In genomic region chr3:115712808-115713200, GRCm38 (mm10) we compare ENCODE assay signal across 8 mouse cellular contexts. TPM values are rescaled to one million over a fixed set of nuclear protein-coding genes. Genes with fewer than 3 reads are reported as not detected.
A peak's percentile ranks its signal among the peaks of the same experiment; 100 is the strongest.
DNase-seq lines count a peak whose midpoint lies in the region; ATAC-seq lines count a peak whose summit lies in the region.

No protein-coding gene starts in this region.

- ATAC-seq in common myeloid progenitor, adult 5-6 weeks (replicated peaks; ENCODE audit: low read depth, poor library complexity, severe bottlenecking): peak; percentile 20
- ATAC-seq in megakaryocyte, adult 5-6 weeks (ENCODE audit: poor library complexity, severe bottlenecking): peak; percentile 55

- peak; percentile 39 for DNase-seq in WW6 (ENCODE audit: low read depth, low spot score)
- DNase-seq in gastrocnemius, adult 8-10 months (ENCODE audit: low spot score in 2 of 2): peak; percentile 24 to 37
- DNase-seq in induced T-regulatory cell, adult 2 months (ENCODE audit: low read depth): peak; percentile 90
- DNase-seq in left cerebral cortex, adult 8-10 months (ENCODE audit: low spot score in 2 of 2): peak; percentile 12 to 53
- peak; percentile 51 for DNase-seq in right cerebral cortex, postnatal 14 days
- peak; percentile 63 to 78 for DNase-seq in urinary bladder, postnatal 4 days (ENCODE audit: low spot score in 2 of 2)

RNA-seq across cellular contexts. Expression of gene S1pr1, which starts 2.1 kb away (rescaled TPM):
- total RNA-seq in common myeloid progenitor, adult 5-6 weeks (2017): 3.5 and 8.3 TPM in 2 replicates
- 10 to 100 TPM; 10.6 to 15.0 (median 13.7) TPM for total RNA-seq in gastrocnemius, adult 8-10 months (2022)
- total RNA-seq in left cerebral cortex, adult 8-10 months (2022): 100 to 1,000 TPM in 3 of 4 experiments, 10 to 100 TPM in 1; 85.9 to 113 (median 105) TPM
- total RNA-seq in megakaryocyte, adult 5-6 weeks (2015): 2.4 and 5.8 TPM in 2 replicates
- total RNA-seq in megakaryocyte, adult 5-6 weeks (2017): 3.3 and 3.6 TPM in 2 replicates

Comparison
In these comparisons a context has a peak if more than half of its experiments do, and no peak if none do; other contexts are left out.
1. Peak in every context shown above with its lines: DNase-seq and ATAC-seq.
2. DNase-seq: peak in every context shown above with its lines; median percentile 90 in induced T-regulatory cell, adult 2 months; 70 in urinary bladder, postnatal 4 days; 51 in right cerebral cortex, postnatal 14 days; 39 in WW6; 32 in left cerebral cortex, adult 8-10 months; 30 in gastrocnemius, adult 8-10 months.